Mouse (Mus musculus) heart, embryonic 11.5 days (tissue): ENCODE results near the gene Mgst2. TPM values are rescaled to one million over a fixed set of nuclear protein-coding genes. Genes with fewer than 3 reads are reported as not detected.

Experiments
- ATAC-seq: fragments of 200-750 bp; cut with Nextera tagmentation; replicated peaks from 2 replicates; pipeline ENCODE4 v1.8.0; 2017; ENCODE audit warnings: moderate library complexity; ENCODE audit not compliant: insufficient number of reproducible peaks, low FRiP score, low TSS enrichment
- H3K27ac ChIP-seq: fragments of 300-500 bp; sonication (generic); 2 replicates; pipeline ENCODE4 v1.5.1; 2014; ENCODE audit warnings: mild to moderate bottlenecking, low read depth, low read length
- H3K27me3 ChIP-seq: fragments of 300-500 bp; sonication (generic); 2 replicates; pipeline ENCODE4 v1.6.1; 2014; ENCODE audit warnings: mild to moderate bottlenecking, low read length, mixed read lengths; ENCODE audit not compliant: control insufficient read depth, insufficient read depth
- H3K36me3 ChIP-seq: fragments of 300-500 bp; sonication (generic); 2 replicates; pipeline ENCODE4 v1.6.1; 2014; ENCODE audit warnings: mild to moderate bottlenecking, low read length, moderate library complexity, mixed read lengths; ENCODE audit not compliant: control insufficient read depth, insufficient read depth
- H3K4me1 ChIP-seq: fragments of 300-500 bp; sonication (generic); 2 replicates; pipeline ENCODE4 v1.6.1; 2014; ENCODE audit warnings: low read length; ENCODE audit not compliant: control insufficient read depth, insufficient read depth
- H3K4me2 ChIP-seq: fragments of 300-500 bp; sonication (generic); 2 replicates; pipeline ENCODE4 v1.6.1; 2014; ENCODE audit warnings: mild to moderate bottlenecking, moderate library complexity
- H3K4me3 ChIP-seq: fragments of 300-500 bp; sonication (generic); 2 replicates; pipeline ENCODE4 v1.5.1; 2014; ENCODE audit warnings: low read depth, low read length
- H3K9ac ChIP-seq: fragments of 300-500 bp; sonication (generic); 2 replicates; pipeline ENCODE4 v1.6.1; 2014; ENCODE audit warnings: mild to moderate bottlenecking, low read depth, low read length, moderate library complexity
- H3K9me3 ChIP-seq: fragments of 300-500 bp; sonication (generic); replicated peaks from 2 replicates; pipeline ENCODE4 v1.6.1; 2016; ENCODE audit warnings: low read length; ENCODE audit not compliant: control insufficient read depth
- WGBS: fragments of 180-500 bp; shearing (Covaris S2); extraction: QIAGEN DNeasy Blood & Tissue Kit; methylation state at CpG from one replicate; pipeline ENCODE4 v1.1.7; 2014; ENCODE audit not compliant: insufficient replicate concordance; 5-methylcytosine and 5-hydroxymethylcytosine counted together
- polyA plus RNA-seq: library from polyadenylated mRNA; unstranded; fragments of >200 nt; fragmentation: Nextera tagmentation; extraction: Ambion mirVana; gene quantifications from 2 replicates; pipeline ENCODE4 v1.2.1, GENCODE M21; 2014

Gene Mgst2
- polyA plus RNA-seq, 1 experiment from 2014 or later: 1.6 TPM

- Histone ChIP-seq H3K4me1 (peaks cover 26% of the 10 kb centered on the region), H3K9ac (no peak overlapping the region; the same call in 1 of the 2 replicates), H3K36me3 (no peaks in the 10 kb centered on the region), H3K4me2 (peak overlapping the region; percentile 60), H3K27me3 (no peaks in the 10 kb centered on the region), H3K4me3 (0 out of 2 replicates have a peak overlapping the region, but pooled peaks have one; percentile 13), H3K27ac (no peak overlapping the region), H3K9me3 (no peaks in the 10 kb centered on the region)
- no peak for ATAC-seq
- WGBS: 28% methylated on average over 15 of the region's 15 CpGs
These were observed 12.0 kb upstream of the Mgst2 start for GRCm38 (mm10) chr3:51648037-51648664.

- peaks cover 26% of the 10 kb centered on the region for H3K4me1 ChIP-seq
- H3K9ac ChIP-seq: no peak overlapping the region
- H3K9me3 ChIP-seq: no peaks in the 10 kb centered on the region
- no peaks in the 10 kb centered on the region for H3K36me3 ChIP-seq
- no peak overlapping the region for H3K4me2 ChIP-seq
- no peaks in the 10 kb centered on the region for H3K27me3 ChIP-seq
- no peak overlapping the region for H3K4me3 ChIP-seq
- no peak overlapping the region for H3K27ac ChIP-seq
- no peak for ATAC-seq
- 58% methylated on average over 8 of the region's 8 CpGs for WGBS
These were observed 10.7 kb upstream of the Mgst2 start for GRCm38 (mm10) chr3:51649426-51649825.

- no peak overlapping the region for H3K4me2 ChIP-seq
- H3K4me1 ChIP-seq: peaks cover 26% of the 10 kb centered on the region
- H3K36me3 ChIP-seq: no peaks in the 10 kb centered on the region
- H3K27ac ChIP-seq: no peak overlapping the region
- H3K9ac ChIP-seq: no peak overlapping the region
- no peaks in the 10 kb centered on the region for H3K9me3 ChIP-seq
- no peak overlapping the region for H3K4me3 ChIP-seq
- 78% methylated on average over 8 of the region's 8 CpGs for WGBS
- ATAC-seq: no peak
- H3K27me3 ChIP-seq: no peaks in the 10 kb centered on the region
These were observed 10.2 kb upstream of the Mgst2 start for GRCm38 (mm10) chr3:51649986-51650385.

- Histone ChIP-seq H3K27me3 (no peaks in the 10 kb centered on the region), H3K36me3 (no peaks in the 10 kb centered on the region), H3K4me3 (no peak overlapping the region), H3K4me1 (peaks cover 34% of the 10 kb centered on the region), H3K27ac (no peak overlapping the region), H3K9ac (no peak overlapping the region), H3K9me3 (no peaks in the 10 kb centered on the region), H3K4me2 (no peak overlapping the region)
- 64% methylated on average over 2 of the region's 2 CpGs for WGBS
- no peak for ATAC-seq
These were observed 9.0 kb upstream of the Mgst2 start for GRCm38 (mm10) chr3:51651149-51651548.

- Histone ChIP-seq H3K9ac (peak overlapping the region; percentile 54), H3K36me3 (no peaks in the 10 kb centered on the region), H3K4me3 (peak overlapping the region; percentile 15), H3K4me2 (peak overlapping the region; percentile 60), H3K9me3 (no peaks in the 10 kb centered on the region), H3K27ac (peak overlapping the region; percentile 73), H3K27me3 (no peaks in the 10 kb centered on the region), H3K4me1 (peaks cover 25% of the 10 kb centered on the region)
- ATAC-seq: 0 out of 2 replicates have a peak, but pooled peaks have one; percentile 55
- 5% methylated on average over 9 of the region's 9 CpGs for WGBS
These were observed 7.9 kb upstream of the Mgst2 start for GRCm38 (mm10) chr3:51652292-51652691.

- H3K4me3 ChIP-seq: peak overlapping the region; percentile 15
- peaks cover 23% of the 10 kb centered on the region for H3K4me1 ChIP-seq
- WGBS: 1% methylated on average over 9 of the region's 9 CpGs
- no peaks in the 10 kb centered on the region for H3K27me3 ChIP-seq
- H3K27ac ChIP-seq: peak overlapping the region; percentile 73
- H3K9me3 ChIP-seq: no peaks in the 10 kb centered on the region
- ATAC-seq: peak; percentile 47; the same call in 1 of the 2 replicates
- H3K9ac ChIP-seq: peak overlapping the region; percentile 54
- no peaks in the 10 kb centered on the region for H3K36me3 ChIP-seq
- H3K4me2 ChIP-seq: peak overlapping the region; percentile 60
These were observed 7.5 kb upstream of the Mgst2 start for GRCm38 (mm10) chr3:51652701-51653100.

GRCm38 (mm10) chr3:51654303-51655055 is 5.7 kb upstream of the Mgst2 start:
- no peak for ATAC-seq
- Histone ChIP-seq H3K27me3 (no peaks in the 10 kb centered on the region), H3K4me2 (no peak overlapping the region), H3K4me1 (peaks cover 18% of the 10 kb centered on the region), H3K9me3 (no peaks in the 10 kb centered on the region), H3K27ac (no peak overlapping the region), H3K9ac (no peak overlapping the region), H3K4me3 (no peak overlapping the region), H3K36me3 (no peaks in the 10 kb centered on the region)
- WGBS: 75% methylated on average over 6 of the region's 6 CpGs

GRCm38 (mm10) chr3:51659415-51659814 is 745 bp upstream of the Mgst2 start:
- peaks cover 20% of the 10 kb centered on the region for H3K4me1 ChIP-seq
- H3K4me3 ChIP-seq: no peak overlapping the region
- WGBS: 79% methylated on average over 5 of the region's 5 CpGs
- H3K9me3 ChIP-seq: no peaks in the 10 kb centered on the region
- H3K4me2 ChIP-seq: no peak overlapping the region
- no peak overlapping the region for H3K27ac ChIP-seq
- no peak overlapping the region for H3K9ac ChIP-seq
- H3K36me3 ChIP-seq: no peaks in the 10 kb centered on the region
- H3K27me3 ChIP-seq: no peaks in the 10 kb centered on the region
- ATAC-seq: no peak
